9 mouse cellular contexts compared by ENCODE assay signal in the genomic region with DNA sequence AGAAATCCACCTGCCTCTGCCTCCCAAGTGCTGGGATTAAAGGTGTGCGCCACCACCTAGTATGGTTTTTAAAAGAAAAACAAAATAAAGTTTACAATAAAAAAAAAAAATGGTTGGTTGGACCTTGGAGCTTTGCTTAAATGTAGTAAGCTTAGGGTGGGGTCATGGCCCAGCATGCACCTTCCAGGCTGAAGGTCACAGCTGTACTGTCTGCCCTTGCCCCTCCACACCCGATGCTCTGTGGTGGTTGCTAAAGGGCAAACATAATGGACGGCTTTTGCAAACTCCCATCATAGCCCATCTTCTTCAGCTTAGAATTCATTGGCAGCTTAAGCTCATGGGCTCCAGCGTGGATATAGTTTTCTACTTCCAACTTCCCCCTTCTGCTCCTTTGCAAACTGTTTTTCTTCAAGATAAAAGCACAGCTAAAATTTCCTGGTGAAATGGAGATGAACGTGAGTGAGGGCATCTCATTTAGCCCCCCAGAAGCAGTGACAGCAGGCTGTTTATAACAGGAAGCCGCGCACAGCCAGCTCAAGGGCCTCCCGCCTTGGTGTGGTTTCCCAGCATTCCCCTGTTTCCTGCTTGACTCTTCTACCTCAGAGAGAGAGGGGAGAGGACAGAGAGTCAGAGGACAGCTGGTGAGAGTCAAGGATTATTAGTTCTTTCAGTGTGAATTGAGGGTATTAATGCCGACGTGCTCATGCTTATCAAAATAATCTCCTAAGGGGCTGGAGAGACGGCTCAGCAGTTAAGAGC. TPM values are rescaled to one million over a fixed set of nuclear protein-coding genes. Genes with fewer than 3 reads are reported as not detected.
DNase-seq lines count a peak whose midpoint lies in the region; ATAC-seq and TF ChIP-seq lines count a peak whose summit lies in the region.
"Had no signal": no experiment of that assay in that cellular context is flagged by ENCODE, and none has a peak within 500 bp of the region (broad histone marks: within the 10 kb centered on the region; RNA-seq: fewer than 3 reads in every experiment).

No protein-coding gene starts in this region.

- no peak overlapping the region for H3K4me2 ChIP-seq in stomach, embryonic 14.5 days (replicated peaks; ENCODE audit: low read depth, low read length)
- H3K4me2 ChIP-seq in stomach, postnatal 0 days (replicated peaks; ENCODE audit: low read depth) = no peak overlapping the region
- no peak overlapping the region for H3K4me2 ChIP-seq in forebrain, embryonic 16.5 days (ENCODE audit: low read length)
- H3K4me2 ChIP-seq: limb, embryonic 13.5 days had no signal

- H3K27me3 ChIP-seq in stomach, embryonic 14.5 days (ENCODE audit: control insufficient read depth, insufficient read depth, low read length) = no peaks in the 10 kb centered on the region
- no peaks in the 10 kb centered on the region for H3K27me3 ChIP-seq in stomach, postnatal 0 days (ENCODE audit: control insufficient read depth, insufficient read depth, low read length)
- no peaks in the 10 kb centered on the region for H3K27me3 ChIP-seq in forebrain, embryonic 16.5 days (replicated peaks; ENCODE audit: control insufficient read depth, insufficient read depth, low read length)
- H3K27me3 ChIP-seq: limb, embryonic 13.5 days had no signal

- no peak overlapping the region for H3K9ac ChIP-seq in stomach, embryonic 14.5 days (replicated peaks; ENCODE audit: low read depth, low read length)
- H3K9ac ChIP-seq in stomach, postnatal 0 days (ENCODE audit: low read length) = no peak overlapping the region
- no peak overlapping the region for H3K9ac ChIP-seq in forebrain, embryonic 16.5 days (replicated peaks; ENCODE audit: low read depth, low read length)
- H3K9ac ChIP-seq: limb, embryonic 13.5 days had no signal

- H3K27ac ChIP-seq in stomach, embryonic 14.5 days (ENCODE audit: low read length) = 0 out of 2 replicates have a peak overlapping the region, but pooled peaks have one; percentile 27
- H3K27ac ChIP-seq in stomach, postnatal 0 days (replicated peaks) = no peak overlapping the region
- H3K27ac ChIP-seq in forebrain, embryonic 16.5 days (ENCODE audit: low read length) = no peak overlapping the region
- H3K27ac ChIP-seq: limb, embryonic 13.5 days had no signal

- no peaks in the 10 kb centered on the region for H3K9me3 ChIP-seq in stomach, embryonic 14.5 days (ENCODE audit: control insufficient read depth, low read depth, low read length)
- no peaks in the 10 kb centered on the region for H3K9me3 ChIP-seq in stomach, postnatal 0 days (ENCODE audit: control insufficient read depth, low read length)
- H3K9me3 ChIP-seq in forebrain, embryonic 16.5 days (ENCODE audit: control insufficient read depth, low read length) = no peaks in the 10 kb centered on the region
- H3K9me3 ChIP-seq: limb, embryonic 13.5 days had no signal

- intact Hi-C loops in heart, postnatal 36 days (cut with DNase I) = no loop called here

- no peaks in the 10 kb centered on the region for H3K36me3 ChIP-seq in stomach, embryonic 14.5 days (ENCODE audit: control insufficient read depth, insufficient read depth, low read length)
- H3K36me3 ChIP-seq in stomach, postnatal 0 days (ENCODE audit: control insufficient read depth, insufficient read depth, low read length) = no peaks in the 10 kb centered on the region
- H3K36me3 ChIP-seq in forebrain, embryonic 16.5 days (ENCODE audit: control insufficient read depth, insufficient read depth) = no peaks in the 10 kb centered on the region
- H3K36me3 ChIP-seq: limb, embryonic 13.5 days had no signal

- DNase-seq in stomach, postnatal 0 days (ENCODE audit: low spot score) = no peak
- DNase-seq in heart, postnatal 36 days = peak; percentile 16 to 27
- DNase-seq in lung, postnatal 14 days = peak; percentile 60
- DNase-seq in thymus, postnatal 10 days (ENCODE audit: low spot score in 2 of 2) = peak; percentile 80 to 82
- no peak for DNase-seq in cerebellum, adult 9-11 months
- DNase-seq in urinary bladder, adult 2 months (ENCODE audit: low spot score) = no peak

- no peaks in the 10 kb centered on the region for H3K4me1 ChIP-seq in stomach, embryonic 14.5 days (ENCODE audit: control insufficient read depth, insufficient read depth, low read length)
- no peaks in the 10 kb centered on the region for H3K4me1 ChIP-seq in stomach, postnatal 0 days (replicated peaks; ENCODE audit: control insufficient read depth, insufficient read depth)
- no peaks in the 10 kb centered on the region for H3K4me1 ChIP-seq in forebrain, embryonic 16.5 days (replicated peaks; ENCODE audit: control insufficient read depth, insufficient read depth, low read length)

- TF ChIP-seq EP300 in stomach, postnatal 0 days (optimal IDR thresholded peaks at IDR 0.05) = no peak

- no peak; the same call in 1 of the 2 replicates for ATAC-seq in stomach, embryonic 14.5 days (ENCODE audit: insufficient number of reproducible peaks, insufficient read depth, low FRiP score, low read depth)
- ATAC-seq in stomach, postnatal 0 days (ENCODE audit: low FRiP score, low TSS enrichment) = no peak
- no peak for ATAC-seq in forebrain, embryonic 16.5 days

- 38% methylated on average over 11 of the region's 11 CpGs for WGBS in stomach, embryonic 14.5 days
- WGBS in stomach, postnatal 0 days = 49% methylated on average over 11 of the region's 11 CpGs
- WGBS in forebrain, embryonic 16.5 days = 83% methylated on average over 11 of the region's 11 CpGs

- no peak for TF ChIP-seq CTCF in stomach, postnatal 0 days (IDR thresholded peaks at IDR 0.05; ENCODE audit: low read depth)

- no peak overlapping the region for H3K4me3 ChIP-seq in stomach, embryonic 14.5 days (ENCODE audit: low read depth, low read length)
- no peak overlapping the region for H3K4me3 ChIP-seq in stomach, postnatal 0 days (ENCODE audit: low read depth, low read length)
- H3K4me3 ChIP-seq in forebrain, embryonic 16.5 days (replicated peaks; ENCODE audit: low read length) = no peak overlapping the region
- H3K4me3 ChIP-seq: limb, embryonic 13.5 days had no signal

RNA-seq across cellular contexts. Expression of a gene that starts 27.7 kb away (rescaled TPM):
- polyA plus RNA-seq in stomach, embryonic 14.5 days (2014; fragmentation: Nextera tagmentation; extraction: Ambion mirVana) = 9.4 and 11.2 TPM in 2 replicates
- polyA plus RNA-seq in stomach, postnatal 0 days (2015; fragmentation: Nextera tagmentation; extraction: Ambion mirVana) = 4.7 and 5.2 TPM in 2 replicates
- total RNA-seq in heart, postnatal 36 days (2021) = 1 to 10 TPM; 4.4 to 5.1 TPM
- 2.8 and 3.1 TPM in 2 replicates for polyA plus RNA-seq in urinary bladder, adult 2 months (2012; rRNA removed)
- 17.6 and 18.8 TPM in 2 replicates for polyA plus RNA-seq in forebrain, embryonic 16.5 days (2015; fragmentation: Nextera tagmentation; extraction: Ambion mirVana)

Comparison
In these comparisons a context has a peak if more than half of its experiments do, and no peak if none do; other contexts are left out.
1. DNase-seq: peak in heart, postnatal 36 days (2 of 2), lung, postnatal 14 days (single experiment) and thymus, postnatal 10 days (2 of 2); none in stomach, postnatal 0 days (single experiment), cerebellum, adult 9-11 months (single experiment) and urinary bladder, adult 2 months (single experiment).